Mouse (Mus musculus) cortical plate, adult 2 months (tissue): ENCODE measurements around the gene Traf2. TPM values are rescaled to one million over a fixed set of nuclear protein-coding genes. Genes with fewer than 3 reads are reported as not detected.
A peak's percentile ranks its signal among the peaks of the same experiment; 100 is the strongest.

Experiments used
- H3K27ac ChIP-seq: fragments of 200-500 bp; 2 replicates; pipeline ENCODE4 v1.5.1; 2012; ENCODE audit warnings: low read length, control low read depth, inconsistent platforms; ENCODE audit not compliant: insufficient read depth
- H3K4me1 ChIP-seq: fragments of 200-500 bp; 2 replicates; pipeline ENCODE4 v1.6.1; 2011; ENCODE audit warnings: low read length; ENCODE audit not compliant: control insufficient read depth, insufficient read depth
- H3K4me3 ChIP-seq: fragments of 200-500 bp; 2 replicates; pipeline ENCODE4 v1.5.1; 2011; ENCODE audit warnings: mild to moderate bottlenecking, low read length, control low read depth; ENCODE audit not compliant: insufficient read depth
- CTCF ChIP-seq: fragments of 200-500 bp; IDR thresholded peaks from 2 replicates; pipeline ENCODE4 v1.5.1; 2011; ENCODE audit warnings: mild to moderate bottlenecking, control low read depth, low read length; ENCODE audit not compliant: insufficient read depth; ENCODE audit errors: extremely low read depth
- POLR2A ChIP-seq: fragments of 200-500 bp; IDR thresholded peaks from 2 replicates; pipeline ENCODE4 v1.6.1; 2011; ENCODE audit warnings: mild to moderate bottlenecking, low read length, control low read depth; ENCODE audit not compliant: insufficient read depth; ENCODE audit errors: extremely low read depth
- polyA plus RNA-seq: library from polyadenylated mRNA; depleted of rRNA; stranded (reverse); fragments of >200 nt; gene quantifications from 2 replicates; pipeline ENCODE4 v1.2.3, GENCODE M21; 2012

Gene Traf2
- polyA plus RNA-seq, 1 experiment = 9.1 TPM

DNA sequence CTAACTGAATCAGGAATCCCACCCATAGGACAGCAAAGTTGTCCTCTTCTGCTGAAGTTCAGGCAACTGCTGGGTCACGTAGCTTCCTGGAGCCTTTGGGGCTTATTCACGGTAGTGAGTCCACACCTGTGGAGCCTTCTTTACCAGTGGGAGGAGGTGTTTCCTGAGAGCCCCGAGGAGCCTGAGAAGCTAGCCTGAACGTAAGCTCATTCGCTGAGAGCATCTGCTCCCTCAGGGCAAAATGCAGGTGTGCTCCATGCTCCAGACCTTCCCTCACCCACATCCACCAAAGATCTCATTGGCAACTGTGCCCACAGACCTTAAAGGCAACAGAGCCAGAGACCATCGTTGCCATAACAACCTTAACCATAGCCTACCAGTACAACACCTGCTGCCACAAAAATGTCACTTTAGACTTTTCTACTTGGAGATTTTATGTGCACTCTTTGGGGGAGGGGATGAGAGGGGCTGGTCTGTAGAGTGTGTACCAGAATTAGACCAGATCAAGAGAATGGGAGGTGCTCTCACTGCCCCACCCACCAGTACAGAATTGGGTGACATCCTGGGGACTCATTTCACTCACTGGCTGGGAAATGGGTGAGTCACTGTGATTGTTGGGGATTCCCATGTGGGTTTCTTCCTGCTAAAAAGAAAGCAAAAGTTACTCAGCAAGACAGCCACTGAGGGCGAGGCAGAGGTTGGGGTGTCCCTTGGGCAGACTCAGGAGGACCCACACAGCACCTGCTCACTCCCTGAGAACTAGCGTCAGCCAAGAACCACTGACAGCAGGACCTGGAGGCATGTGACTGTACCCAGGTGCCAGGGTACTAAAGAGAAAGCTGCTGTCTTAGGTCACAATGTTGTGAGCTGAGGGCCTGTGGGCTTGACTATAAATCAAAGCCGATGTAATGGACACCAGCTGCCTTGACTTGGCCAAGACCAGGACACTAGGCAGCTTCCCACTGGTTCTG is 2.6 kb upstream of the Traf2 start:
- no peak for TF ChIP-seq POLR2A
- no peak for TF ChIP-seq CTCF
- Histone ChIP-seq H3K4me3 (no peak overlapping the region), H3K4me1 (no peaks in the 10 kb centered on the region), H3K27ac (no peak overlapping the region)

DNA sequence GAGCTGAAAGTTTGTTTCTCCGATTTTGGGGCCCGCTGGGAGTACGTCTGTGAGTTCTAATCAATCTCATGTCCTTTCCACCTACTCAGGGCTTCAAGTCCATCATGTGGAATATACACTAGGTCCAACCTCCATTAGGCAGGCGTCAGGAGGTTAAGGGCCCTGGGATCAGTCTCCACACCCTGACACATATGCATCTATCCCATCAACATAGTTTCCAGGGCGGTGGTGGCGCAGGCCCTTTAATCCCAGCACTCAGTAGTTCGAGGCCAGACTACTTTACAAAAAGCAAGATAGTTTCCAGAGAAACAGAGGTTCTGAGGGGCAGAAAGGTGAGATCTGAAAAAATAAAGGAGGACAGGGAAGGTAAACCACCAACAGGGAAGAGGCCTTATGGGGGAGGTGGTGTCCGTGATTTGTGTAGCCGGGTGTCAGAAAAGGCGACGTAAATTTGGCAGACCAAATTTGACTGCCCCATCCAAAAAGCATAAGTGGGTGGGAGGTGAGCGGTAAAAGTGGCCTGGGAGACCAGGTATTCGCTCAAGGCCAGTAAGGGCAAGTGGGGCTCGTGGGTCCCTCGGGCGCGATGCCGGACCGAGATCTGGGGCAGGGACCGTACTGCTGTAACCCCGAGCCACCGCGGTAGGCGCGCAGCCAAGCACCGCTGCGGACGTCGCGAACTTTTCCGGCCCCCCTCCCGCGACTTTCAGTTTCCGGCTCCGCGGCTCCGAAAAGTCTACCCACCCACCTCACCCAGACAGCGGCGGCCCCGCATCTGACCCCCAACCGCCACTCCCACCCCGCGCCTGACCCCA is 537 bp downstream of the Traf2 start:
- no peak for TF ChIP-seq CTCF
- TF ChIP-seq POLR2A = no peak
- Histone ChIP-seq H3K4me1 (no peaks in the 10 kb centered on the region), H3K4me3 (peak overlapping the region; percentile 69), H3K27ac (no peak overlapping the region)

GRCm38 (mm10) chr2:25541644-25542367 is 4.9 kb downstream of the Traf2 start:
- H3K4me1 ChIP-seq = no peaks in the 10 kb centered on the region
- no peak overlapping the region for H3K27ac ChIP-seq
- H3K4me3 ChIP-seq = no peak overlapping the region
- TF ChIP-seq POLR2A = no peak
- no peak for TF ChIP-seq CTCF

- no peak overlapping the region for H3K27ac ChIP-seq
Measured at GRCm38 (mm10) chr2:25540541-25540948, 6.2 kb downstream of the Traf2 start.

GRCm38 (mm10) chr2:25536531-25536930 is 10.2 kb downstream of the Traf2 start:
- Histone ChIP-seq H3K27ac (no peak overlapping the region), H3K4me3 (no peak overlapping the region), H3K4me1 (no peaks in the 10 kb centered on the region)
- TF ChIP-seq POLR2A (no peak), CTCF (no peak)

More at GRCm38 (mm10) chr2:25540541-25540948, 6.2 kb downstream of the Traf2 start:
- TF ChIP-seq CTCF (no peak), POLR2A (no peak)
- no peak overlapping the region for H3K4me3 ChIP-seq
- H3K4me1 ChIP-seq = no peaks in the 10 kb centered on the region

DNA sequence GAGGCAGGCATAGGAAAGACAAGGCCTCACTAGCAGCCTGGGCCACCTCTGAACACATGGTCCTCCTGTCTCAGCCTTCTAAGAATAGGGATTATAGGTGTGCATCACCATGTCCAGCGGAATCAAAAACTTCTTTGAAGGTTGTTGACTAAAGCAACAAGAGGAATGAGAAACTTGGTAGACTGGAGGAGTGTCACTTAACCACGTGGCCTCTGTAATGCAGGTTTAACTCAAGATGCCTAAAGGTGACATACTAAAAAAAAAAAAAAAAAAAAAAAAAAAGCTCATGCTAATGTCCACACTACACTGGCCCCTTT is 11.9 kb downstream of the Traf2 start:
- Histone ChIP-seq H3K27ac (no peak overlapping the region), H3K4me3 (no peak overlapping the region), H3K4me1 (no peaks in the 10 kb centered on the region)
- TF ChIP-seq POLR2A = no peak
- no peak for TF ChIP-seq CTCF

DNA sequence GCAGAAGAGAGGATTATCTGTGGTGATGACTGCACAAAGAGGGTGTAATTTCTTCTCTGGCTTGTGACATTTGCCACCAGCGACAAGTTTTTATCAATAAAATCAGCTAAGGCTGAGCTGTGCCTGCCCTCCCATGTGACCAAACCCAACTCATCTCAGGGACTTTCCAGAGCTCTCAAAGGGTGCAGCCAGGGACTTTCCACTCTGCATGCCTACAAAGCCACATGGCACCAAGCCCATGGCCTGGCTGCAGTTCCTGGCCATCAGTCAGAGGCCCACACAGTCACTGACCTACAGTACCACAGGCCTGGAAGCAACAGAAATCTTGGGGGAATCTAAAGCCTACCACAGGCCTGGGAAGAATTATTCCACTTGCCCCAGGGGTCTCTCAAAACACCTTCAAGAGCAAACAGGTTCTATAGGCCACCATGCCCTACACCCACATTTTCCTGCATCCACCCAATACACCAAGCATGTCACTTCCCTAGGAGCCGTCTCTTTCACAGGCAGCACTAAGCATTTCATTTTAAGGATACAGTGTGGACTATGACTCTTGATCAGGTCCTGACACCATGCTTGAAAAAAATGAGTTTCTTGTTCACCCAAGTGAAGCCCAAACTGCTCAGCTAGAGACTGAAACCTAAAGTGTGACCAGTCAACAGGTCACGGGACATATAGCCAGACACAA is 12.4 kb downstream of the Traf2 start:
- Histone ChIP-seq H3K27ac (no peak overlapping the region), H3K4me3 (no peak overlapping the region), H3K4me1 (no peaks in the 10 kb centered on the region)
- TF ChIP-seq CTCF (no peak), POLR2A (no peak)

DNA sequence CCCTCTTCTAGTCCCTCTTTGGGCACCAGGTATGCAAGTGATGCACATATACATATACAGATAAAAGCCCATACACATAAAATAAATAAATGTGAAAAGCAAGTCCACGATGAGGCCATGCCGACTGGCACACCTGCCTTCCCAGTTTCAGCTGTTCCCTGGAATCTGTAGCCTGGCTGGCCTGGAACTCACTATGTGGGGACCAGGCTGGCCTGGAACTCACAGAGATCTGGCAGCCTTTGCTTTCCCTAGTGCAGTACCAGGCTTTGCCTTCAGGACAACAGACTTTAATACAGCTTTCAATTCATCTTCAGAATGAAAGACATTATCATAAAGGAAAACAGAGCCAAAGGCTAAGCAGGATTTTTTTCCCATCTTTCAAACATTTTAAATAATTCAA is 13.0 kb downstream of the Traf2 start:
- H3K4me3 ChIP-seq = no peak overlapping the region
- no peak overlapping the region for H3K27ac ChIP-seq
- H3K4me1 ChIP-seq = no peaks in the 10 kb centered on the region
- TF ChIP-seq CTCF (no peak), POLR2A (no peak)

GRCm38 (mm10) chr2:25526510-25527302 is 20.0 kb downstream of the Traf2 start:
- H3K4me1 ChIP-seq = no peaks in the 10 kb centered on the region
- H3K4me3 ChIP-seq = no peak overlapping the region
- no peak overlapping the region for H3K27ac ChIP-seq
- TF ChIP-seq POLR2A (no peak), CTCF (no peak)
